Mouse (Mus musculus): Measurements from ENCODE around the gene Afap1l2. TPM values are rescaled to one million over a fixed set of nuclear protein-coding genes. Genes with fewer than 3 reads are reported as not detected.

The Afap1l2 gene
- total RNA-seq, 1 experiment = 3.7 TPM

- TF ChIP-seq ZNF384 (IDR thresholded peaks at IDR 0.05; ENCODE audit: low read depth, low read length) = no peak
- no peak for TF ChIP-seq ZC3H11A (IDR thresholded peaks at IDR 0.05; ENCODE audit: borderline replicate concordance, low read depth, low read length)
- no peak for TF ChIP-seq CHD2 (IDR thresholded peaks at IDR 0.05; ENCODE audit: low read depth, low read length)
- TF ChIP-seq HCFC1 (IDR thresholded peaks at IDR 0.05; ENCODE audit: borderline replicate concordance, insufficient read depth, low read length) = no peak
- TF ChIP-seq MAFK (IDR thresholded peaks at IDR 0.05; ENCODE audit: insufficient read depth, low read depth, low read length) = no peak
- Histone ChIP-seq H3K27ac (ENCODE audit: insufficient read depth, low read depth, low read length, poor library complexity, severe bottlenecking) (no peak overlapping the region), H3K9ac (ENCODE audit: insufficient read depth, low read depth, low read length, poor library complexity, severe bottlenecking) (no peak overlapping the region), H3K4me1 (ENCODE audit: control insufficient read depth in 2 of 2, insufficient read depth in 2 of 2, low read length in 2 of 2, poor library complexity in 1 of 2) (peaks cover 0 to 10% of the 10 kb centered on the region in 2 experiments; a peak in 2 of 4 replicates), H3K4me3 (ENCODE audit: insufficient read depth in 1 of 2, low read depth in 1 of 2, low read length in 2 of 2, poor library complexity in 1 of 2, severe bottlenecking in 1 of 2) (no peak overlapping the region; a peak in 1 of 4 replicates), H3K36me3 (ENCODE audit: control insufficient read depth, insufficient read depth, low read length, poor library complexity, severe bottlenecking) (no peaks in the 10 kb centered on the region), H3K9me3 (ENCODE audit: control insufficient read depth, insufficient read depth, low read depth, low read length) (no peaks in the 10 kb centered on the region)
- in situ Hi-C loops (cut with MboI; ENCODE audit: low sequenced_read_pairs in 2 of 2, unreplicated experiment in 2 of 2) = no loop called here
- peak; percentile 24 for DNase-seq (ENCODE audit: low read depth, low spot score)
Measured at GRCm38 (mm10) chr19:56997164-56997599, 10.8 kb downstream of the Afap1l2 start.

DNA sequence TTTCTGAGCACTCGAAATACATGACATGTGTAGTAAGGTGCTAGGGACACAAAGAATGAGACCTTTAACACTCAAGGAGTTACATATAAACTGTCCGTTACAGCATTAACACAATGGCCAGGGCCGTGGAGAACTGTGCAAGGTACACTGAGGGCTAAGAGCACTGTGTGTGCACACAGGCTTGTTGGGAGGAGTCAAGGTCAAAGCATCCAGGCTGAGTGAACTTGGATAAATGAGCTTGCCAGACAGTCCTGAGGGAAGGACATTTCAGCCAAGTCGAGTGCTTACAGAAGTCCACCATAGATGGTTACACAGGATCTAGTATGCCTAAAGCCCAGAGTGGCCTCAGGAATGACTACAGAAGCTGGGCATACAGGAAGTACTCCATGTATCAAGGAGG is 12.6 kb downstream of the Afap1l2 start:
- Histone ChIP-seq H3K4me3 (ENCODE audit: insufficient read depth in 1 of 2, low read depth in 1 of 2, low read length in 2 of 2, poor library complexity in 1 of 2, severe bottlenecking in 1 of 2) (no peak overlapping the region), H3K36me3 (ENCODE audit: control insufficient read depth, insufficient read depth, low read length, poor library complexity, severe bottlenecking) (no peaks in the 10 kb centered on the region), H3K9ac (ENCODE audit: insufficient read depth, low read depth, low read length, poor library complexity, severe bottlenecking) (no peak overlapping the region), H3K4me1 (ENCODE audit: control insufficient read depth in 2 of 2, insufficient read depth in 2 of 2, low read length in 2 of 2, poor library complexity in 1 of 2) (peaks cover 0 to 11% of the 10 kb centered on the region in 2 experiments; a peak in 2 of 4 replicates), H3K27ac (ENCODE audit: insufficient read depth, low read depth, low read length, poor library complexity, severe bottlenecking) (no peak overlapping the region), H3K9me3 (ENCODE audit: control insufficient read depth, insufficient read depth, low read depth, low read length) (no peaks in the 10 kb centered on the region)
- DNase-seq (ENCODE audit: low read depth, low spot score) = no peak
- in situ Hi-C loops (cut with MboI; ENCODE audit: low sequenced_read_pairs in 2 of 2, unreplicated experiment in 2 of 2) = no loop called here
- no peak for TF ChIP-seq HCFC1 (IDR thresholded peaks at IDR 0.05; ENCODE audit: borderline replicate concordance, insufficient read depth, low read length)
- no peak for TF ChIP-seq ZNF384 (IDR thresholded peaks at IDR 0.05; ENCODE audit: low read depth, low read length)
- TF ChIP-seq CHD2 (IDR thresholded peaks at IDR 0.05; ENCODE audit: low read depth, low read length) = no peak
- TF ChIP-seq ZC3H11A (IDR thresholded peaks at IDR 0.05; ENCODE audit: borderline replicate concordance, low read depth, low read length) = no peak
- no peak for TF ChIP-seq MAFK (IDR thresholded peaks at IDR 0.05; ENCODE audit: insufficient read depth, low read depth, low read length)

DNA sequence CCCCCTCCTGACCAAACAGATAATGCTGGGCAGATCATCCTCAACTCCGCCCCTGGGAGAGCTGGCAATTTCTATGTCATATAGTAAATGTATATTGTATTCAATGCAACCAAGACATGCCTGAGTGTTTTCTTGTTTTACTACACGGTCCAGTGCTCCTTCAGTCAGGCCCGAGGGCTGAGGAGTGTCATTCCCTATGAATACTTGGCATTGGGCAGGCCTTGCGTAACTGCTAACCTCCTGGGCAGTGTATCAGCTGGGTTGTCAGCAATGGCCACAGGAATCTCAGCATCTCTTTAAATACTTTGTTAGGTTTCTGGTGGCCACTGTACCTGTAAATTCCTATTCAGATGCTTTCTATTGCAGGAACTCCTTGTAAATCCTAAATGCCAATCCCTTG is 13.4 kb downstream of the Afap1l2 start:
- no peak overlapping the region for H3K9ac ChIP-seq (ENCODE audit: insufficient read depth, low read depth, low read length, poor library complexity, severe bottlenecking)
- TF ChIP-seq ZC3H11A (IDR thresholded peaks at IDR 0.05; ENCODE audit: borderline replicate concordance, low read depth, low read length) (no peak), HCFC1 (IDR thresholded peaks at IDR 0.05; ENCODE audit: borderline replicate concordance, insufficient read depth, low read length) (no peak), CHD2 (IDR thresholded peaks at IDR 0.05; ENCODE audit: low read depth, low read length) (no peak), MAFK (IDR thresholded peaks at IDR 0.05; ENCODE audit: insufficient read depth, low read depth, low read length) (no peak), ZNF384 (IDR thresholded peaks at IDR 0.05; ENCODE audit: low read depth, low read length) (no peak)
- DNase-seq (ENCODE audit: low read depth, low spot score) = no peak
- in situ Hi-C loops (cut with MboI; ENCODE audit: low sequenced_read_pairs in 2 of 2, unreplicated experiment in 2 of 2) = no loop called here
- no peaks in the 10 kb centered on the region for H3K9me3 ChIP-seq (ENCODE audit: control insufficient read depth, insufficient read depth, low read depth, low read length)
- H3K36me3 ChIP-seq (ENCODE audit: control insufficient read depth, insufficient read depth, low read length, poor library complexity, severe bottlenecking) = no peaks in the 10 kb centered on the region
- peaks cover 0 to 11% of the 10 kb centered on the region in 2 experiments; a peak in 2 of 4 replicates for H3K4me1 ChIP-seq (ENCODE audit: control insufficient read depth in 2 of 2, insufficient read depth in 2 of 2, low read length in 2 of 2, poor library complexity in 1 of 2)
- H3K27ac ChIP-seq (ENCODE audit: insufficient read depth, low read depth, low read length, poor library complexity, severe bottlenecking) = no peak overlapping the region
- H3K4me3 ChIP-seq (ENCODE audit: insufficient read depth in 1 of 2, low read depth in 1 of 2, low read length in 2 of 2, poor library complexity in 1 of 2, severe bottlenecking in 1 of 2) = no peak overlapping the region

DNA sequence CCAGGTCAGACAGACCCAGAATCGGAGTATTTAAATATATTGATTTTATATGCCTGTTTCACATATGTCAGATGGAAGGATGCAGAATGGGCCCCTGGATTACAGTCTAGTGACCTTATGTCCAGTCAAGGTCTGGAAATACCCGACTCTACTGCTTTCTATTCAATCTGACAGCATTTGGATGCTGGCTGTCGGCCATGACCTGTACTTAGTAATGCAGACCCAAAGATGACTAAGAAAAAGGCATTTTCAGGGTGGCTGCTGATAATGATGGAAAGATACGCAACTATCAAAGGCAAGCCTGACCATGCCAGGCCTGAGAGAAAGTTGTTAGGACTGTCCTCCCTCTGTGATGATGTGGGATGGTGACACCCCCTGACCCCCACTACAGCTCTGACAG is 14.3 kb downstream of the Afap1l2 start:
- no peak for DNase-seq (ENCODE audit: low read depth, low spot score)
- Histone ChIP-seq H3K4me3 (ENCODE audit: insufficient read depth in 1 of 2, low read depth in 1 of 2, low read length in 2 of 2, poor library complexity in 1 of 2, severe bottlenecking in 1 of 2) (no peak overlapping the region), H3K27ac (ENCODE audit: insufficient read depth, low read depth, low read length, poor library complexity, severe bottlenecking) (no peak overlapping the region), H3K4me1 (ENCODE audit: control insufficient read depth in 2 of 2, insufficient read depth in 2 of 2, low read length in 2 of 2, poor library complexity in 1 of 2) (peaks cover 0 to 16% of the 10 kb centered on the region in 2 experiments; a peak in 2 of 4 replicates), H3K9ac (ENCODE audit: insufficient read depth, low read depth, low read length, poor library complexity, severe bottlenecking) (no peak overlapping the region), H3K36me3 (ENCODE audit: control insufficient read depth, insufficient read depth, low read length, poor library complexity, severe bottlenecking) (no peaks in the 10 kb centered on the region), H3K9me3 (ENCODE audit: control insufficient read depth, insufficient read depth, low read depth, low read length) (no peaks in the 10 kb centered on the region)
- in situ Hi-C loops (cut with MboI; ENCODE audit: low sequenced_read_pairs in 2 of 2, unreplicated experiment in 2 of 2) = no loop called here
- TF ChIP-seq HCFC1 (IDR thresholded peaks at IDR 0.05; ENCODE audit: borderline replicate concordance, insufficient read depth, low read length) (no peak), ZC3H11A (IDR thresholded peaks at IDR 0.05; ENCODE audit: borderline replicate concordance, low read depth, low read length) (no peak), MAFK (IDR thresholded peaks at IDR 0.05; ENCODE audit: insufficient read depth, low read depth, low read length) (no peak), CHD2 (IDR thresholded peaks at IDR 0.05; ENCODE audit: low read depth, low read length) (no peak), ZNF384 (IDR thresholded peaks at IDR 0.05; ENCODE audit: low read depth, low read length) (no peak)
